Mouse (Mus musculus) right cerebral cortex, postnatal 14 days (tissue): ENCODE measurements at regions not wholly inside any gene's neighbourhood (a gene's known extent, or its start where the extent isn't known, plus 50 kb on each side); places are given as distances from the start of the nearest gene placed in this dataset.

Experiments
- DNase-seq: peaks from one replicate; pipeline ENCODE4 v3.0.0; 2022

- peak; percentile 15 for DNase-seq
Measured at GRCm38 (mm10) chr1:96732366-96732765, 139.6 kb downstream of the Slco4c1 start.

- no peak for DNase-seq
Measured at GRCm38 (mm10) chr1:96731848-96732247, 140.1 kb downstream of the Slco4c1 start.
